Mouse (Mus musculus): ENCODE results near the gene Adra2b.

GRCm38 (mm10) chr2:127391323-127391722 is 28.3 kb downstream of the Adra2b start:
- TF ChIP-seq CTCF (IDR thresholded peaks at IDR 0.05; ENCODE audit: extremely low read depth, insufficient read depth, low read length), result no peak
- no peak for TF ChIP-seq POLR2A (IDR thresholded peaks at IDR 0.05; ENCODE audit: extremely low read depth, insufficient read depth, low read length)

Measured in cortical plate, adult 2 months (tissue).